Mouse (Mus musculus) fat pad, adult 2 months (tissue): ENCODE results near the gene Bcorl1.
"Not testable (repeated sequence)": the region's sequence is repeated elsewhere in the genome, so short reads cannot be mapped to it uniquely, and the experiment has no call there.

Source experiments
- DNase-seq: peaks from one replicate; pipeline ENCODE4 v3.0.0-alpha.2; 2011; ENCODE audit warnings: low read depth, low spot score; ENCODE audit errors: extremely low read depth

Bcorl1 gene

GRCm38 (mm10) chrX:48389380-48389779, 48.2 kb downstream of the Bcorl1 start:
- no peak for DNase-seq

GRCm38 (mm10) chrX:48399994-48400393, 58.8 kb downstream of the Bcorl1 start:
- DNase-seq: no peak

- no peak for DNase-seq
Measured at GRCm38 (mm10) chrX:48405141-48405540, 64.0 kb downstream of the Bcorl1 start.

GRCm38 (mm10) chrX:48409611-48410387, 68.6 kb downstream of the Bcorl1 start:
- DNase-seq: no peak

- no peak for DNase-seq
Measured at GRCm38 (mm10) chrX:48410388-48410776, 69.2 kb downstream of the Bcorl1 start.

- no peak for DNase-seq
Measured at GRCm38 (mm10) chrX:48412629-48413028, 71.5 kb downstream of the Bcorl1 start.

GRCm38 (mm10) chrX:48414291-48414690, 73.1 kb downstream of the Bcorl1 start:
- DNase-seq: no peak

GRCm38 (mm10) chrX:48418417-48418816, 77.3 kb downstream of the Bcorl1 start:
- DNase-seq: no peak

- DNase-seq: no peak
Measured at GRCm38 (mm10) chrX:48422986-48423385, 81.8 kb downstream of the Bcorl1 start.

- DNase-seq: no peak
Measured at GRCm38 (mm10) chrX:48423671-48424070, 82.5 kb downstream of the Bcorl1 start.

- DNase-seq: no peak
Measured at GRCm38 (mm10) chrX:48424583-48424982, 83.4 kb downstream of the Bcorl1 start.

- DNase-seq: no peak
Measured at GRCm38 (mm10) chrX:48425280-48425679, 84.1 kb downstream of the Bcorl1 start.

GRCm38 (mm10) chrX:48428241-48428640, 87.1 kb downstream of the Bcorl1 start:
- DNase-seq: no peak

- no peak for DNase-seq
Measured at GRCm38 (mm10) chrX:48428642-48429041, 87.5 kb downstream of the Bcorl1 start.

GRCm38 (mm10) chrX:48429100-48429499, 87.9 kb downstream of the Bcorl1 start:
- DNase-seq: no peak

- no peak for DNase-seq
Measured at GRCm38 (mm10) chrX:48429538-48429937, 88.4 kb downstream of the Bcorl1 start.

GRCm38 (mm10) chrX:48432599-48433526, 91.7 kb downstream of the Bcorl1 start:
- no peak for DNase-seq

GRCm38 (mm10) chrX:48433527-48433899, 92.4 kb downstream of the Bcorl1 start:
- no peak for DNase-seq

GRCm38 (mm10) chrX:48434251-48434650, 93.1 kb downstream of the Bcorl1 start:
- DNase-seq: no peak

- no peak for DNase-seq
Measured at GRCm38 (mm10) chrX:48435477-48435900, 94.3 kb downstream of the Bcorl1 start.

- not testable (repeated sequence) for DNase-seq
Measured at GRCm38 (mm10) chrX:48436082-48436481, 94.9 kb downstream of the Bcorl1 start.

- no peak for DNase-seq
Measured at GRCm38 (mm10) chrX:48439036-48439435, 97.9 kb downstream of the Bcorl1 start.
